Mouse (Mus musculus) G1E (cell line): ENCODE measurements around the gene Tnrc18.

Source experiments
- CTCF ChIP-seq: IDR thresholded peaks from 2 replicates; pipeline ENCODE4 v1.5.1; 2012; ENCODE audit warnings: low read depth, low read length, inconsistent platforms, mixed read lengths
- GATA1 ChIP-seq: IDR thresholded peaks from 2 replicates; pipeline ENCODE4 v1.6.1; 2012; ENCODE audit warnings: borderline replicate concordance, low read length, inconsistent platforms, mixed read lengths
- TAL1 ChIP-seq: conservative IDR thresholded peaks from 2 replicates; pipeline ENCODE4 v1.6.1; 2012; ENCODE audit warnings: low read depth, low read length, inconsistent platforms, mixed read lengths

DNA sequence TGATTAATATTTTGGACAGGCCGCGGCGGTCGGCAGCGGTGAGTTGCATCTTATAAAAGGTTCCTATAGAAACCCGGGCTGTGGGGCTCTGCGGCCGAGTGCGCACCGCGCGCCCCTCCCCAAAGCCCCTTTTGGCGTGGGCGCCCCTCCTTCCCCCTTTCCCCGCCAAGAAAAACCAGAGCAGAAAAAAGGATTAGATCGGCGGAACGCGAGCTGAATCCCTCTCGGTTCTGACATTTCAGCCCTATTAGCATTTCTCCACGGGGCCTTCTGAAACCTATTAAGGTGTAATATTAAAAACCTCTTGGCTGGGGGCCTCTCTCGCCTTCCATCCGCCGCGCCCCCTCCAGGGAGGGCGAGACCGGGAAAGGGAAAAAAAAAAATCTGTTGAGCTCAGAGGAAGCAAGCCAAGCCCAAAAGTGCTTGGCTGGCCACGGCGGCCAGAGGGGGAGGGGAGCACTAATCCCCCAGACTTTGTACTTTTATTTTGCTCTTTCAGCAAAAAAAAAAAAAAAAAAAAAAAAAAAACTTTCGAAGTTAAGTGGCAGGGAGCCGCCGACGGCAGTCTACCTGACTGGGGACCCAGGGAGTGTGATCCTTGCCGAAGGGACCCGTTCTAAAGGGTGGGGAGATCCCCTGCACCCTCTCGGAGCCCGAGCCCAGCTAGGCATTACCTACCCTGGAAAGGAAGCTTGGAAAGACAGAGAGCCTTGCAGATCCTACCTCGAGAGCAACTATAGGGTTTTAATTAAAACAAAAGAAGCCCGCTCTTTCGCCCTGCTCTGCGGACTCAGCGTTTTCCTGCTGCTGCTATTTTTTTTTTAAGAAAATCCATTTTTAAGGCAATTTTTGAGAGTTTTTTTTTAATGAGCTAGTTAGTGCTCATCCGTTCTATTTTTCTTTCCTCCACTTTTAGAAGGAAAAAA is 1.2 kb upstream of the Tnrc18 start:
- TF ChIP-seq CTCF (no peak), TAL1 (no peak), GATA1 (no peak)
